Mouse (Mus musculus): ENCODE measurements around the gene Fam81b.
"Not testable (repeated sequence)": the region's sequence is repeated elsewhere in the genome, so short reads cannot be mapped to it uniquely, and the experiment has no call there.

Gene Fam81b

GRCm38 (mm10) chr13:76304637-76305122 is at the start of gene Fam81b:
Fam81b (minus strand) TSS chr13:76305072.
- no peak for DNase-seq (ENCODE audit: low read depth)

- not testable (repeated sequence) for DNase-seq (ENCODE audit: low read depth)
Measured at GRCm38 (mm10) chr13:76345941-76346340, 41.1 kb upstream of the Fam81b start.

GRCm38 (mm10) chr13:76318635-76319034 is 13.8 kb upstream of the Fam81b start:
- no peak for DNase-seq (ENCODE audit: low read depth)

- DNase-seq (ENCODE audit: low read depth) = no peak
Measured at GRCm38 (mm10) chr13:76311580-76311979, 6.7 kb upstream of the Fam81b start.

GRCm38 (mm10) chr13:76308811-76309210 is 3.9 kb upstream of the Fam81b start:
- no peak for DNase-seq (ENCODE audit: low read depth)

- DNase-seq (ENCODE audit: low read depth) = no peak
Measured at GRCm38 (mm10) chr13:76305655-76306365, 938 bp upstream of the Fam81b start.

GRCm38 (mm10) chr13:76305241-76305640 is 369 bp upstream of the Fam81b start:
- DNase-seq (ENCODE audit: low read depth) = no peak

- no peak for DNase-seq (ENCODE audit: low read depth)
Measured at GRCm38 (mm10) chr13:76304201-76304600, 671 bp downstream of the Fam81b start.

GRCm38 (mm10) chr13:76303160-76303559 is 1.7 kb downstream of the Fam81b start:
- no peak for DNase-seq (ENCODE audit: low read depth)

GRCm38 (mm10) chr13:76302056-76302455 is 2.8 kb downstream of the Fam81b start:
- no peak for DNase-seq (ENCODE audit: low read depth)

- DNase-seq (ENCODE audit: low read depth) = no peak
Measured at GRCm38 (mm10) chr13:76292050-76292449, 12.8 kb downstream of the Fam81b start.

GRCm38 (mm10) chr13:76284597-76284996 is 20.3 kb downstream of the Fam81b start:
- DNase-seq (ENCODE audit: low read depth) = no peak

GRCm38 (mm10) chr13:76264361-76265026 is 40.4 kb downstream of the Fam81b start:
- DNase-seq (ENCODE audit: low read depth) = no peak

GRCm38 (mm10) chr13:76258766-76259165 is 46.1 kb downstream of the Fam81b start:
- DNase-seq (ENCODE audit: low read depth) = no peak

- DNase-seq (ENCODE audit: low read depth) = no peak
Measured at GRCm38 (mm10) chr13:76256350-76256749, 48.5 kb downstream of the Fam81b start.

- no peak for DNase-seq (ENCODE audit: low read depth)
Measured at GRCm38 (mm10) chr13:76250092-76250491, 54.8 kb downstream of the Fam81b start.

- no peak for DNase-seq (ENCODE audit: low read depth)
Measured at GRCm38 (mm10) chr13:76249066-76249465, 55.8 kb downstream of the Fam81b start.

- DNase-seq (ENCODE audit: low read depth) = no peak
Measured at GRCm38 (mm10) chr13:76215397-76215796, 89.5 kb downstream of the Fam81b start.

- DNase-seq (ENCODE audit: low read depth) = no peak
Measured at GRCm38 (mm10) chr13:76214928-76215327, 89.9 kb downstream of the Fam81b start.

GRCm38 (mm10) chr13:76199943-76200342 is 104.9 kb downstream of the Fam81b start:
- no peak for DNase-seq (ENCODE audit: low read depth)

- peak; percentile 6 for DNase-seq (ENCODE audit: low read depth)
Measured at GRCm38 (mm10) chr13:76197297-76197848, 107.5 kb downstream of the Fam81b start.

- DNase-seq (ENCODE audit: low read depth) = no peak
Measured at GRCm38 (mm10) chr13:76195431-76196138, 109.3 kb downstream of the Fam81b start.
